Mouse (Mus musculus) small intestine, adult 2 months (tissue): ENCODE data around the gene Fbrs.

Source experiments
- CTCF ChIP-seq: fragments of 200-500 bp; IDR thresholded peaks from 2 replicates; pipeline ENCODE4 v1.5.1; 2012; ENCODE audit warnings: low read depth, mild to moderate bottlenecking, control low read depth, inconsistent platforms, low read length, moderate library complexity, mixed read lengths; ENCODE audit not compliant: insufficient replicate concordance, insufficient read length; ENCODE audit errors: extremely low read depth
- POLR2A ChIP-seq: fragments of 200-500 bp; IDR thresholded peaks from 2 replicates; pipeline ENCODE4 v1.6.1; 2012; ENCODE audit warnings: low read depth, mild to moderate bottlenecking, control low read depth, inconsistent platforms, low read length, moderate library complexity

- TF ChIP-seq CTCF: no peak
- TF ChIP-seq POLR2A: no peak
These were observed 34.8 kb downstream of the Fbrs start for GRCm38 (mm10) chr7:127513781-127514180.
